Mouse (Mus musculus): ENCODE results near the gene Nsl1. TPM values are rescaled to one million over a fixed set of nuclear protein-coding genes. Genes with fewer than 3 reads are reported as not detected.

Nsl1 gene
- total RNA-seq, 2 experiments from 2014 or later: 3.5 to 5.1 TPM

Other genes starting within 250 kb of the Nsl1 start
- gene Rps6kc1, start 151.2 kb upstream of the Nsl1 start, total RNA-seq (2021): 10 to 100 TPM; 26.2 to 27.6 TPM
- gene Angel2, start 137.9 kb upstream of the Nsl1 start, total RNA-seq (2021): 10 to 100 TPM; 43.4 to 49.8 TPM
- gene Vash2, start 83.7 kb upstream of the Nsl1 start, total RNA-seq (2021): 1 to 10 TPM; 1.3 to 3.1 TPM
- 10 to 100 TPM; 18.1 to 24.0 TPM for gene Flvcr1, start 36.9 kb upstream of the Nsl1 start, total RNA-seq (2021)
- not detected for gene Spata45, start 26.4 kb upstream of the Nsl1 start, total RNA-seq (2021)
- 10 to 100 TPM; 20.4 to 34.7 TPM for gene Tatdn3, start 80 bp upstream of the Nsl1 start, total RNA-seq (2021)
- 1 to 10 TPM; 1.6 to 1.8 TPM for gene Batf3, start 34.8 kb downstream of the Nsl1 start, total RNA-seq (2021)
- not detected for gene Fam71a, start 101.8 kb downstream of the Nsl1 start, total RNA-seq (2021)
- 1 to 10 TPM; 1.2 to 5.4 TPM for gene Atf3, start 155.0 kb downstream of the Nsl1 start, total RNA-seq (2021)